Mouse (Mus musculus) neural tube, embryonic 12.5 days (tissue): ENCODE results near the gene Ubc. TPM values are rescaled to one million over a fixed set of nuclear protein-coding genes. Genes with fewer than 3 reads are reported as not detected.
"Not testable (repeated sequence)": the region's sequence is repeated elsewhere in the genome, so short reads cannot be mapped to it uniquely, and the experiment has no call there.

Experiments
- ATAC-seq: fragments of 200-750 bp; cut with Nextera tagmentation; 2 replicates; pipeline ENCODE4 v1.8.0; 2017; ENCODE audit warnings: low read depth, mild to moderate bottlenecking, moderate TSS enrichment, moderate library complexity; ENCODE audit not compliant: low FRiP score
- H3K27ac ChIP-seq: fragments of 300-500 bp; sonication (generic); 2 replicates; pipeline ENCODE4 v1.5.1; 2016
- H3K27me3 ChIP-seq: fragments of 300-500 bp; sonication (generic); replicated peaks from 2 replicates; pipeline ENCODE4 v1.6.1; 2016; ENCODE audit warnings: mild to moderate bottlenecking
- H3K36me3 ChIP-seq: fragments of 300-500 bp; sonication (generic); 2 replicates; pipeline ENCODE4 v1.6.1; 2016; ENCODE audit warnings: mild to moderate bottlenecking
- H3K4me1 ChIP-seq: fragments of 300-500 bp; sonication (generic); 2 replicates; pipeline ENCODE4 v1.6.1; 2016
- H3K4me2 ChIP-seq: fragments of 300-500 bp; sonication (generic); replicated peaks from 2 replicates; pipeline ENCODE4 v1.6.1; 2016; ENCODE audit warnings: mild to moderate bottlenecking
- H3K4me3 ChIP-seq: fragments of 300-500 bp; sonication (generic); 2 replicates; pipeline ENCODE4 v1.5.1; 2016
- H3K9ac ChIP-seq: fragments of 300-500 bp; sonication (generic); 2 replicates; pipeline ENCODE4 v1.6.1; 2016; ENCODE audit warnings: mild to moderate bottlenecking
- H3K9me3 ChIP-seq: fragments of 300-500 bp; sonication (generic); 2 replicates; pipeline ENCODE4 v1.6.1; 2016; ENCODE audit warnings: mild to moderate bottlenecking
- WGBS: fragments of 180-500 bp; shearing (Covaris S2); methylation state at CpG from one replicate; pipeline ENCODE4 v1.1.7; 2016; 5-methylcytosine and 5-hydroxymethylcytosine counted together
- polyA plus RNA-seq: library from polyadenylated mRNA; unstranded; fragments of >200 nt; fragmentation: Nextera tagmentation; extraction: Ambion mirVana; gene quantifications from 2 replicates; pipeline ENCODE4 v1.2.1, GENCODE M21; 2016

The Ubc gene
- polyA plus RNA-seq, 1 experiment from 2014 or later, result 1,154 TPM

DNA sequence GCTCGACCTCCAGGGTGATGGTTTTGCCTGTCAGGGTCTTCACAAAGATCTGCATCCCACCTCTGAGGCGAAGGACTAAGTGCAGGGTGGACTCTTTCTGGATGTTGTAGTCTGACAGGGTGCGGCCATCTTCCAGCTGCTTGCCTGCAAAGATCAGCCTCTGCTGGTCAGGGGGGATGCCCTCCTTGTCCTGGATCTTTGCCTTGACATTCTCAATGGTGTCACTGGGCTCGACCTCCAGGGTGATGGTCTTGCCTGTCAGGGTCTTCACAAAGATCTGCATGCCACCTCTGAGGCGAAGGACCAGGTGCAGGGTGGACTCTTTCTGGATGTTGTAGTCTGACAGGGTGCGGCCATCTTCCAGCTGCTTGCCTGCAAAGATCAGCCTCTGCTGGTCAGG, 2.7 kb downstream of the Ubc start:
- not testable (repeated sequence) for H3K4me2 ChIP-seq, H3K27ac ChIP-seq, H3K4me3 ChIP-seq, H3K27me3 ChIP-seq, ATAC-seq, H3K9ac ChIP-seq, H3K9me3 ChIP-seq
- H3K36me3 ChIP-seq, result peaks cover 17% of the 10 kb centered on the region
- peaks cover 17% of the 10 kb centered on the region for H3K4me1 ChIP-seq
- 96% methylated on average over 5 of the region's 6 CpGs for WGBS

- H3K27ac ChIP-seq, result no peak overlapping the region
- no peak overlapping the region for H3K9ac ChIP-seq
- no peak for ATAC-seq
- peak overlapping the region; percentile 32 for H3K4me2 ChIP-seq
- H3K4me3 ChIP-seq, result no peak overlapping the region
- H3K9me3 ChIP-seq, result no peaks in the 10 kb centered on the region
- 80% methylated on average over 8 of the region's 8 CpGs for WGBS
- peaks cover 17% of the 10 kb centered on the region for H3K4me1 ChIP-seq
- H3K27me3 ChIP-seq, result no peaks in the 10 kb centered on the region
- H3K36me3 ChIP-seq, result peaks cover 17% of the 10 kb centered on the region
Measured at GRCm38 (mm10) chr5:125385215-125385940, 4.6 kb downstream of the Ubc start.

GRCm38 (mm10) chr5:125384512-125385214, 5.3 kb downstream of the Ubc start:
- Histone ChIP-seq H3K4me2 (peak overlapping the region; percentile 32; the same call in 1 of the 2 replicates), H3K4me1 (peaks cover 17% of the 10 kb centered on the region), H3K9ac (no peak overlapping the region), H3K36me3 (peaks cover 17% of the 10 kb centered on the region), H3K4me3 (no peak overlapping the region), H3K27me3 (no peaks in the 10 kb centered on the region), H3K27ac (no peak overlapping the region), H3K9me3 (no peaks in the 10 kb centered on the region)
- no peak for ATAC-seq
- WGBS, result 90% methylated on average over 2 of the region's 2 CpGs

- WGBS, result 84% methylated on average over 3 of the region's 3 CpGs
- H3K9ac ChIP-seq, result no peak overlapping the region
- H3K4me1 ChIP-seq, result peaks cover 17% of the 10 kb centered on the region
- H3K36me3 ChIP-seq, result peaks cover 17% of the 10 kb centered on the region
- no peak overlapping the region for H3K4me3 ChIP-seq
- no peaks in the 10 kb centered on the region for H3K27me3 ChIP-seq
- no peaks in the 10 kb centered on the region for H3K9me3 ChIP-seq
- ATAC-seq, result no peak
- no peak overlapping the region for H3K27ac ChIP-seq
- no peak overlapping the region for H3K4me2 ChIP-seq
Measured at GRCm38 (mm10) chr5:125383637-125384420, 6.2 kb downstream of the Ubc start.

GRCm38 (mm10) chr5:125382673-125383558, 7.1 kb downstream of the Ubc start:
- WGBS, result 59% methylated on average over 6 of the region's 6 CpGs
- H3K27ac ChIP-seq, result no peak overlapping the region
- H3K4me3 ChIP-seq, result no peak overlapping the region

GRCm38 (mm10) chr5:125381954-125382672, 7.9 kb downstream of the Ubc start:
- H3K27me3 ChIP-seq, result no peaks in the 10 kb centered on the region
- no peak overlapping the region for H3K9ac ChIP-seq
- H3K4me3 ChIP-seq, result no peak overlapping the region
- H3K4me1 ChIP-seq, result peaks cover 10% of the 10 kb centered on the region
- no peaks in the 10 kb centered on the region for H3K9me3 ChIP-seq
- ATAC-seq, result no peak
- WGBS, result 84% methylated on average over 5 of the region's 5 CpGs
- H3K36me3 ChIP-seq, result peaks cover 17% of the 10 kb centered on the region
- H3K27ac ChIP-seq, result no peak overlapping the region
- no peak overlapping the region for H3K4me2 ChIP-seq

More at GRCm38 (mm10) chr5:125382673-125383558, 7.1 kb downstream of the Ubc start:
- peak; percentile 44; the same call in 1 of the 2 replicates for ATAC-seq
- H3K4me1 ChIP-seq, result peaks cover 10% of the 10 kb centered on the region
- H3K36me3 ChIP-seq, result peaks cover 17% of the 10 kb centered on the region
- H3K4me2 ChIP-seq, result no peak overlapping the region
- H3K9ac ChIP-seq, result no peak overlapping the region
- H3K27me3 ChIP-seq, result no peaks in the 10 kb centered on the region
- no peaks in the 10 kb centered on the region for H3K9me3 ChIP-seq

GRCm38 (mm10) chr5:125378919-125379318, 11.1 kb downstream of the Ubc start:
- Histone ChIP-seq H3K9me3 (no peaks in the 10 kb centered on the region), H3K4me3 (no peak overlapping the region), H3K9ac (no peak overlapping the region), H3K27me3 (no peaks in the 10 kb centered on the region), H3K27ac (no peak overlapping the region), H3K36me3 (no peaks in the 10 kb centered on the region), H3K4me2 (no peak overlapping the region), H3K4me1 (no peaks in the 10 kb centered on the region)
- 86% methylated on average over 5 of the region's 5 CpGs for WGBS
- ATAC-seq, result no peak

DNA sequence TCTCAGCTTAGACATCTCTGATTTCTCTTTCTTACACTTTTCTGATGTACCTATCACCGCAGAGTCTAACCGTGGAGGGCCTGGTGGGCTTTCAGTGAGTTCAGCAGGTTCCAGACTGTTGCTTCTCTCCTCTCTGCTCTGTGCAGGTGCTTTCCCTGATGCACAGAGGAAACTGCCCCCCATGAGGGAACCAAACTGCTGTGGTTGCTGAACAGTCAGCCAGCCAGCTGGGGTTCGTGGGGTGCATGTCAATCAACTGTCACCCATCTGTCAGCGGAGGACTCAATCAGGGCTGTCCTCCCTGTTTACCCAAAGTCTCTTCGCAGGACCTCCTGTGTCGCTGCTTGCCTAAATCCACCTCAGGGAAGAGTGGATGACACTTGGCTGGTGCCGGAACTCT, 12.8 kb downstream of the Ubc start:
- WGBS, result 77% methylated on average over 7 of the region's 7 CpGs
- no peaks in the 10 kb centered on the region for H3K9me3 ChIP-seq
- H3K36me3 ChIP-seq, result no peaks in the 10 kb centered on the region
- ATAC-seq, result no peak
- no peaks in the 10 kb centered on the region for H3K27me3 ChIP-seq
- H3K27ac ChIP-seq, result no peak overlapping the region
- no peak overlapping the region for H3K4me2 ChIP-seq
- no peaks in the 10 kb centered on the region for H3K4me1 ChIP-seq
- H3K9ac ChIP-seq, result no peak overlapping the region
- no peak overlapping the region for H3K4me3 ChIP-seq

DNA sequence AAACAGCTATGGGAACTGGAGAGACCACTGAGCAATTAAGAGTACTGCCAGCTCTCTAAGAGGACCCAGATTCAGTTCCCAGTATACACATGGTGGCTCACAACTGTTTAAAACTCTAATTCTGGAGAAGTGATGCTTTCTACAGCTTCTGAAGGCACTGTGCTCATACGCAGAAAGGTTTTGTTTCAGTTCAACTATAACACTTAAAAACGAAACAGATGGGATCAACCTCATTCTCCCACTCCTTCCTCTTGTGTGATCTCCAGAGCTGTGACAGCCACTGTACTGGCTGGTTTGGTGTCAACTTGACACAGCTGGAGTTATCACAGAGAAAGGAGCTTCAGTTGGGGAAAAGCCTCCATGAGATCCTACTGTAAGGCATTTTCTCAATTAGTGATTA, 14.1 kb downstream of the Ubc start:
- Histone ChIP-seq H3K27ac (no peak overlapping the region), H3K9me3 (no peaks in the 10 kb centered on the region), H3K4me3 (no peak overlapping the region), H3K9ac (no peak overlapping the region), H3K27me3 (no peaks in the 10 kb centered on the region), H3K36me3 (no peaks in the 10 kb centered on the region), H3K4me2 (no peak overlapping the region), H3K4me1 (no peaks in the 10 kb centered on the region)
- 87% methylated on average over 2 of the region's 2 CpGs for WGBS
- ATAC-seq, result no peak

GRCm38 (mm10) chr5:125372027-125372426, 18.0 kb downstream of the Ubc start:
- no peaks in the 10 kb centered on the region for H3K9me3 ChIP-seq
- H3K4me2 ChIP-seq, result no peak overlapping the region
- H3K27ac ChIP-seq, result no peak overlapping the region
- no peak overlapping the region for H3K4me3 ChIP-seq
- no peak overlapping the region for H3K9ac ChIP-seq
- H3K4me1 ChIP-seq, result no peaks in the 10 kb centered on the region
- WGBS, result 83% methylated on average over 4 of the region's 4 CpGs
- no peaks in the 10 kb centered on the region for H3K36me3 ChIP-seq
- H3K27me3 ChIP-seq, result no peaks in the 10 kb centered on the region
- ATAC-seq, result no peak
